Mouse (Mus musculus): Measurements from ENCODE around the gene Rbbp7. TPM values are rescaled to one million over a fixed set of nuclear protein-coding genes. Genes with fewer than 3 reads are reported as not detected.
"Not testable (repeated sequence)": the region's sequence is repeated elsewhere in the genome, so short reads cannot be mapped to it uniquely, and the experiment has no call there.

Rbbp7 gene
- polyA plus RNA-seq, 1 experiment from 2014 or later = 471 TPM

DNA sequence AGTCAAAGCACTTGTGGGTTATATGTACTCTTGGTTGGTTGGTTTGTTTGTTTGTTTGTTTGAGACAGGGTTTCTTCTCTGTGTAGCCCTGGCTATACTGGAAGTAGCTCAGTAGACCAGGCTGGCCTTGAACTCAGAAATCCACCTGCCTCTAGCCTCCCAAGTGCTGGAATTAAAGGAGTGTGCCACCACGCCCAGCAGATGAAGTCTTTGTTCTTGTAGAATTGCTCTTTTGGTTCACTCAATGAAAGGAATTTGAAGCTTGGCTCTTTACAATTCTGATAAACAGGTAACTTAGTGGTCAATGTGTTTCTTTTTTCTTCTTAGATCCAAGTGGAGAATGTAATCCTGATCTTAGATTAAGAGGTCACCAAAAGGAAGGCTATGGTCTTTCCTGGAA lies 10.5 kb downstream of the Rbbp7 start:
- WGBS = 79% methylated on average over 1 of the region's 1 CpGs
- Histone ChIP-seq H3K27ac (replicated peaks; ENCODE audit: low read depth, low read length) (no peak overlapping the region), H3K9ac (ENCODE audit: low read depth, low read length) (no peak overlapping the region), H3K36me3 (ENCODE audit: control insufficient read depth, insufficient read depth, low read length) (peaks cover 57% of the 10 kb centered on the region), H3K4me3 (ENCODE audit: low read depth, low read length) (no peak overlapping the region), H3K4me2 (ENCODE audit: low read depth, low read length) (no peak overlapping the region), H3K9me3 (ENCODE audit: control insufficient read depth, low read length) (no peaks in the 10 kb centered on the region), H3K4me1 (ENCODE audit: control insufficient read depth, insufficient read depth, low read length) (no peaks in the 10 kb centered on the region), H3K27me3 (replicated peaks; ENCODE audit: control insufficient read depth, insufficient read depth, low read length) (0 out of 2 replicates have a peak, but pooled peaks cover 2% of the 10 kb centered on the region)
- DNase-seq (ENCODE audit: low spot score) (no peak), ATAC-seq (ENCODE audit: low read depth) (no peak)

- Histone ChIP-seq H3K9ac (ENCODE audit: low read depth, low read length) (no peak overlapping the region), H3K27ac (replicated peaks; ENCODE audit: low read depth, low read length) (no peak overlapping the region), H3K4me3 (ENCODE audit: low read depth, low read length) (no peak overlapping the region), H3K4me1 (ENCODE audit: control insufficient read depth, insufficient read depth, low read length) (no peaks in the 10 kb centered on the region), H3K27me3 (replicated peaks; ENCODE audit: control insufficient read depth, insufficient read depth, low read length) (0 out of 2 replicates have a peak, but pooled peaks cover 3% of the 10 kb centered on the region), H3K9me3 (ENCODE audit: control insufficient read depth, low read length) (no peaks in the 10 kb centered on the region), H3K36me3 (ENCODE audit: control insufficient read depth, insufficient read depth, low read length) (peaks cover 21% of the 10 kb centered on the region; the same call in 1 of the 2 replicates), H3K4me2 (ENCODE audit: low read depth, low read length) (no peak overlapping the region)
- ATAC-seq (ENCODE audit: low read depth) (no peak), DNase-seq (ENCODE audit: low spot score) (no peak)
- 57% methylated on average over 1 of the region's 1 CpGs for WGBS
These were observed 28.2 kb downstream of the Rbbp7 start for GRCm38 (mm10) chrX:162788372-162788771.

- DNase-seq (ENCODE audit: low spot score); H3K4me1 ChIP-seq (ENCODE audit: control insufficient read depth, insufficient read depth, low read length); H3K4me3 ChIP-seq (ENCODE audit: low read depth, low read length); H3K9me3 ChIP-seq (ENCODE audit: control insufficient read depth, low read length); H3K4me2 ChIP-seq (ENCODE audit: low read depth, low read length); ATAC-seq (ENCODE audit: low read depth); H3K27ac ChIP-seq (replicated peaks; ENCODE audit: low read depth, low read length); H3K9ac ChIP-seq (ENCODE audit: low read depth, low read length); H3K27me3 ChIP-seq (replicated peaks; ENCODE audit: control insufficient read depth, insufficient read depth, low read length): not testable (repeated sequence)
- peaks cover 11% of the 10 kb centered on the region; the same call in 1 of the 2 replicates for H3K36me3 ChIP-seq (ENCODE audit: control insufficient read depth, insufficient read depth, low read length)
- WGBS = 78% methylated on average over 5 of the region's 5 CpGs
These were observed 31.2 kb downstream of the Rbbp7 start for GRCm38 (mm10) chrX:162791392-162791791.

DNA sequence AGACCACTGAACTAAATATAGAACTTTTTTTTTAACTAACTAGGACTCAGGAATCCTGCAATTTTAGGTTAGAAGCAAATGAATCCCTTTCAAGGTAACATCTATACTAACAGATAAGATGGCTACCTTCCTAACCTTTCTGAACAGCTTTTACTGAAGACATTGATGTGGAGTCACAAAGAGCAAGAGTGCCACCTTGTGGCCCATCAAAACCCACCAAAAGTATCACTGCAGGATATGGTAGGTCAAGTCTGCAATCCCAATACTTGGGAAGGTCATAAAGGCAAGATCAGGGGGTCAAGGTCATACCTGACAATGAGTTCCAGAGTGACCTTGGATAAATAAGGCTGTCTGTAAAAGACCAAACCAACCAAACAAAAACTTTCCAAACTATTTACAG lies 40.2 kb downstream of the Rbbp7 start:
- Histone ChIP-seq H3K27me3 (replicated peaks; ENCODE audit: control insufficient read depth, insufficient read depth, low read length) (no peaks in the 10 kb centered on the region), H3K9me3 (ENCODE audit: control insufficient read depth, low read length) (no peaks in the 10 kb centered on the region), H3K4me1 (ENCODE audit: control insufficient read depth, insufficient read depth, low read length) (no peaks in the 10 kb centered on the region), H3K36me3 (ENCODE audit: control insufficient read depth, insufficient read depth, low read length) (0 out of 2 replicates have a peak, but pooled peaks cover 7% of the 10 kb centered on the region), H3K9ac (ENCODE audit: low read depth, low read length) (no peak overlapping the region), H3K27ac (replicated peaks; ENCODE audit: low read depth, low read length) (no peak overlapping the region), H3K4me3 (ENCODE audit: low read depth, low read length) (no peak overlapping the region), H3K4me2 (ENCODE audit: low read depth, low read length) (no peak overlapping the region)
- ATAC-seq (ENCODE audit: low read depth) = no peak
- DNase-seq (ENCODE audit: low spot score) = peak; percentile 48

DNA sequence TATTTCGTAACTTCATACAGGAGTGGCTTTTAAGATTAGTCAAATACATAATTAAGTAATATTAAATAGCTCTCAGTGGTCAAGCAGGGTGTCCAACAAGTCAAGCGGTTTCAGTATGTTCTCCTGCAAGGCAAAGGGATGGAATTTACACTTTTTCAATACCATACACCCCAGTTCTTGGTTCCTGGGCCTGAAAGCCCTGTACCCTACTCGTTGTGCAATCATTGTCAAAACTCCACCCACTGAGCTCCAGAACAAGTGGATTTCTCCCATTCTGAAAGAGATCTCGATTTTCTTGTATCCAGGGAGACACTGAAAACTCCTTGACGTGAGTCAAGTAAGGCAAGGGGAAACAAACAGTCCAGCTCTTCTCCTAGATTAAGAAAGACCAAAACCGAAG lies 67.8 kb downstream of the Rbbp7 start:
- DNase-seq (ENCODE audit: low spot score) (no peak), ATAC-seq (ENCODE audit: low read depth) (no peak)
- Histone ChIP-seq H3K9me3 (ENCODE audit: control insufficient read depth, low read length) (no peaks in the 10 kb centered on the region), H3K4me2 (ENCODE audit: low read depth, low read length) (peak overlapping the region; percentile 84), H3K9ac (ENCODE audit: low read depth, low read length) (no peak overlapping the region), H3K4me3 (ENCODE audit: low read depth, low read length) (peak overlapping the region; percentile 55), H3K27ac (replicated peaks; ENCODE audit: low read depth, low read length) (no peak overlapping the region), H3K4me1 (ENCODE audit: control insufficient read depth, insufficient read depth, low read length) (no peaks in the 10 kb centered on the region), H3K36me3 (ENCODE audit: control insufficient read depth, insufficient read depth, low read length) (no peaks in the 10 kb centered on the region), H3K27me3 (replicated peaks; ENCODE audit: control insufficient read depth, insufficient read depth, low read length) (no peaks in the 10 kb centered on the region)
- WGBS = 39% methylated on average over 6 of the region's 6 CpGs

Other genes with a start within 250 kb of the Rbbp7 start
- gene Reps2, start 116.8 kb upstream of the Rbbp7 start, polyA plus RNA-seq (2014; fragmentation: Nextera tagmentation; extraction: Ambion mirVana) = 3.1 and 4.2 TPM in 2 replicates
- 11.9 and 13.0 TPM in 2 replicates for gene Txlng, start 69.1 kb downstream of the Rbbp7 start, polyA plus RNA-seq (2014; fragmentation: Nextera tagmentation; extraction: Ambion mirVana)
- 50.3 and 51.4 TPM in 2 replicates for gene Syap1, start 128.0 kb downstream of the Rbbp7 start, polyA plus RNA-seq (2014; fragmentation: Nextera tagmentation; extraction: Ambion mirVana)
- 77.7 and 99.7 TPM in 2 replicates for gene Ctps2, start 140.8 kb downstream of the Rbbp7 start, polyA plus RNA-seq (2014; fragmentation: Nextera tagmentation; extraction: Ambion mirVana)
- 0.66 TPM in 1 of 2 replicates, not detected in the other for gene S100g, start 204.2 kb downstream of the Rbbp7 start, polyA plus RNA-seq (2014; fragmentation: Nextera tagmentation; extraction: Ambion mirVana)